Mouse (Mus musculus): ENCODE results near the gene Dus3l. TPM values are rescaled to one million over a fixed set of nuclear protein-coding genes. Genes with fewer than 3 reads are reported as not detected.

Gene Dus3l
- polyA plus RNA-seq, 1 experiment: 157 TPM

DNA sequence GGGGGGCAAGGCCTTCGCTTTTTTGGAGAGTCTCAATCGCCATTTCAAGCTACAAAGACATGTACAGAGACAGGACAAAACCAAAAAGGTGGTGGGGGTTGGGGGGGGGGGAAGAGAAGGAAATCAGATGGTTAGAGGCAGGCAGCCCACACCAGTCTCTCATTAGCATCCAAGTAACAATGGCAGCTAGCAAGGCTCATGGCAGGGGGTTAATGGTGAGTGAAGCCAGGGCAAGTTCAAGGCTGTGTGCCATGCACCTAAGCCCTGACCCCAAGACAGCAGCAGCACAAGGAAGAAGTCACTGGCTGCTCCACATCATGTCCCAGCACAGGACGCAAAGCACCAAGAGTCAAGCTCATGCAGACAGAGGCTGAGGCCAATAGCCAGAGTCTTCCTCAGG lies 34.7 kb downstream of the Dus3l start:
- TF ChIP-seq POLR2A (IDR thresholded peaks at IDR 0.05; ENCODE audit: control insufficient read depth, extremely low read depth, insufficient read depth, low read length, poor library complexity) (no peak), CTCF (IDR thresholded peaks at IDR 0.05; ENCODE audit: borderline replicate concordance, control insufficient read depth, extremely low read depth, insufficient read depth, low read length, poor library complexity) (no peak)
- H3K36me3 ChIP-seq (ENCODE audit: control insufficient read depth, insufficient read depth, low read length): peaks cover 3% of the 10 kb centered on the region; the same call in 1 of the 2 replicates
- H3K27ac ChIP-seq (ENCODE audit: control insufficient read depth, insufficient read depth, low read length): no peak overlapping the region

GRCm38 (mm10) chr17:56802065-56802464 lies 37.5 kb downstream of the Dus3l start:
- no peaks in the 10 kb centered on the region for H3K27me3 ChIP-seq (ENCODE audit: control insufficient read depth, insufficient read depth, low read length)

More for the DNA sequence above, 34.7 kb downstream of the Dus3l start:
- WGBS: 91% methylated on average over 3 of the region's 3 CpGs
- no peak overlapping the region for H3K4me3 ChIP-seq (ENCODE audit: control insufficient read depth, insufficient read depth, low read length)
- H3K27me3 ChIP-seq (ENCODE audit: control insufficient read depth, insufficient read depth, low read length): no peaks in the 10 kb centered on the region
- no peak for DNase-seq
- no peaks in the 10 kb centered on the region for H3K4me1 ChIP-seq (replicated peaks; ENCODE audit: control insufficient read depth, insufficient read depth, low read length)

GRCm38 (mm10) chr17:56804952-56805351 lies 40.4 kb downstream of the Dus3l start:
- 90% methylated on average over 5 of the region's 5 CpGs for WGBS
- no peak for DNase-seq
- TF ChIP-seq CTCF (IDR thresholded peaks at IDR 0.05; ENCODE audit: borderline replicate concordance, control insufficient read depth, extremely low read depth, insufficient read depth, low read length, poor library complexity): no peak
- TF ChIP-seq POLR2A (IDR thresholded peaks at IDR 0.05; ENCODE audit: control insufficient read depth, extremely low read depth, insufficient read depth, low read length, poor library complexity): no peak
- peaks cover 2% of the 10 kb centered on the region; the same call in 1 of the 2 replicates for H3K4me1 ChIP-seq (replicated peaks; ENCODE audit: control insufficient read depth, insufficient read depth, low read length)
- H3K27ac ChIP-seq (ENCODE audit: control insufficient read depth, insufficient read depth, low read length): no peak overlapping the region
- H3K4me3 ChIP-seq (ENCODE audit: control insufficient read depth, insufficient read depth, low read length): no peak overlapping the region
- H3K36me3 ChIP-seq (ENCODE audit: control insufficient read depth, insufficient read depth, low read length): peaks cover 3% of the 10 kb centered on the region; the same call in 1 of the 2 replicates
- H3K27me3 ChIP-seq (ENCODE audit: control insufficient read depth, insufficient read depth, low read length): no peaks in the 10 kb centered on the region

More at GRCm38 (mm10) chr17:56802065-56802464, 37.5 kb downstream of the Dus3l start:
- WGBS: 96% methylated on average over 8 of the region's 8 CpGs
- H3K4me3 ChIP-seq (ENCODE audit: control insufficient read depth, insufficient read depth, low read length): no peak overlapping the region
- no peak overlapping the region for H3K27ac ChIP-seq (ENCODE audit: control insufficient read depth, insufficient read depth, low read length)
- TF ChIP-seq CTCF (IDR thresholded peaks at IDR 0.05; ENCODE audit: borderline replicate concordance, control insufficient read depth, extremely low read depth, insufficient read depth, low read length, poor library complexity): no peak
- peaks cover 3% of the 10 kb centered on the region; the same call in 1 of the 2 replicates for H3K36me3 ChIP-seq (ENCODE audit: control insufficient read depth, insufficient read depth, low read length)
- DNase-seq: no peak
- H3K4me1 ChIP-seq (replicated peaks; ENCODE audit: control insufficient read depth, insufficient read depth, low read length): no peaks in the 10 kb centered on the region

DNA sequence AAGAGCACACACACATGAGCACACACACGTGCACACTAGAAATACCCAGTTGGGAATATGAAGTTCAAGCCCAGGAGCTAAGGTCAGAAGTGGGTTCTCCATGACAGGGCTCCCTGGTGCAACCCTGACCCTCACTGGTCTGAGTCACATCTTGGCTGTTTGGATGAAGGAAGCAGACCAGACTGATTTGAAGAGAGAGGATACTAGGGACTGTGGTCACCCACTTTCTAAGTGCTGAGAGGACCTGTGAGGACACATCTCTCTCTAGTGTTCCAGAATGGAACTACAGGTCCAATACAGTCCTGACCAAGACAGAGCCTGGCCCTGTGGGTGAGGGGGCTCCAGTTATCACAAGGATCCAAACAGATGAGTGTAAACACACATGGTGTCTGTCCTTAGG lies 41.2 kb downstream of the Dus3l start:
- no peak for DNase-seq
- WGBS: 96% methylated on average over 1 of the region's 1 CpGs
- Histone ChIP-seq H3K27ac (ENCODE audit: control insufficient read depth, insufficient read depth, low read length) (no peak overlapping the region), H3K4me1 (replicated peaks; ENCODE audit: control insufficient read depth, insufficient read depth, low read length) (peaks cover 10% of the 10 kb centered on the region; the same call in 1 of the 2 replicates), H3K4me3 (ENCODE audit: control insufficient read depth, insufficient read depth, low read length) (no peak overlapping the region), H3K36me3 (ENCODE audit: control insufficient read depth, insufficient read depth, low read length) (peaks cover 3% of the 10 kb centered on the region; the same call in 1 of the 2 replicates), H3K27me3 (ENCODE audit: control insufficient read depth, insufficient read depth, low read length) (no peaks in the 10 kb centered on the region)
- no peak for TF ChIP-seq CTCF (IDR thresholded peaks at IDR 0.05; ENCODE audit: borderline replicate concordance, control insufficient read depth, extremely low read depth, insufficient read depth, low read length, poor library complexity)
- TF ChIP-seq POLR2A (IDR thresholded peaks at IDR 0.05; ENCODE audit: control insufficient read depth, extremely low read depth, insufficient read depth, low read length, poor library complexity): no peak

DNA sequence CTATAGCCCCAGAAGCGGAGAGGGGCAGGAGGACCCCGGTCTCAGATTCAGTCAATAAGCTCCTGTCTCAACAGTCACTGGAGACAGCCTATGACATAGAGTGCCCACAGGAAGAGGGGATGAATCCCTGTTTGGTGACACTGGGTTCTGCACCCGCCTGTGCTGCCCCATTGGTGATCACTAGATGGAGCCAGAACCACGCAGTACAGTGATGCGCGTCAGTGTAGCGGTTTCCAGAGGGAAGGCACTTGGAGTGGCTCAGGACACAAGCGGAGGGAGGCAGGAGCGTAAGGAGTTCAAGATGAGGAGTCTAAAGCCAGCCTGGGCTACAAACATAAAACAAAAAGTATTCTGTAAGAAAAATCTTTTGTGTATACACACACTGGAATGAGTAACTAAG lies 44.0 kb downstream of the Dus3l start:
- no peaks in the 10 kb centered on the region for H3K27me3 ChIP-seq (ENCODE audit: control insufficient read depth, insufficient read depth, low read length)
- no peak overlapping the region for H3K27ac ChIP-seq (ENCODE audit: control insufficient read depth, insufficient read depth, low read length)
- no peak for TF ChIP-seq POLR2A (IDR thresholded peaks at IDR 0.05; ENCODE audit: control insufficient read depth, extremely low read depth, insufficient read depth, low read length, poor library complexity)
- peak; percentile 90 for TF ChIP-seq CTCF (IDR thresholded peaks at IDR 0.05; ENCODE audit: borderline replicate concordance, control insufficient read depth, extremely low read depth, insufficient read depth, low read length, poor library complexity)
- peaks cover 11% of the 10 kb centered on the region; the same call in 1 of the 2 replicates for H3K4me1 ChIP-seq (replicated peaks; ENCODE audit: control insufficient read depth, insufficient read depth, low read length)
- H3K36me3 ChIP-seq (ENCODE audit: control insufficient read depth, insufficient read depth, low read length): no peaks in the 10 kb centered on the region
- 43% methylated on average over 9 of the region's 9 CpGs for WGBS
- no peak overlapping the region for H3K4me3 ChIP-seq (ENCODE audit: control insufficient read depth, insufficient read depth, low read length)
- peak; percentile 59 for DNase-seq

GRCm38 (mm10) chr17:56810245-56810644 lies 45.7 kb downstream of the Dus3l start:
- no peaks in the 10 kb centered on the region for H3K36me3 ChIP-seq (ENCODE audit: control insufficient read depth, insufficient read depth, low read length)
- no peaks in the 10 kb centered on the region for H3K27me3 ChIP-seq (ENCODE audit: control insufficient read depth, insufficient read depth, low read length)
- 31% methylated on average over 3 of the region's 3 CpGs for WGBS
- no peak overlapping the region for H3K4me3 ChIP-seq (ENCODE audit: control insufficient read depth, insufficient read depth, low read length)
- H3K27ac ChIP-seq (ENCODE audit: control insufficient read depth, insufficient read depth, low read length): no peak overlapping the region
- TF ChIP-seq CTCF (IDR thresholded peaks at IDR 0.05; ENCODE audit: borderline replicate concordance, control insufficient read depth, extremely low read depth, insufficient read depth, low read length, poor library complexity): no peak
- TF ChIP-seq POLR2A (IDR thresholded peaks at IDR 0.05; ENCODE audit: control insufficient read depth, extremely low read depth, insufficient read depth, low read length, poor library complexity): no peak
- H3K4me1 ChIP-seq (replicated peaks; ENCODE audit: control insufficient read depth, insufficient read depth, low read length): peaks cover 11% of the 10 kb centered on the region; the same call in 1 of the 2 replicates
- no peak for DNase-seq
